Mouse (Mus musculus): ENCODE results near the gene Wnk2.

Wnk2 gene

DNA sequence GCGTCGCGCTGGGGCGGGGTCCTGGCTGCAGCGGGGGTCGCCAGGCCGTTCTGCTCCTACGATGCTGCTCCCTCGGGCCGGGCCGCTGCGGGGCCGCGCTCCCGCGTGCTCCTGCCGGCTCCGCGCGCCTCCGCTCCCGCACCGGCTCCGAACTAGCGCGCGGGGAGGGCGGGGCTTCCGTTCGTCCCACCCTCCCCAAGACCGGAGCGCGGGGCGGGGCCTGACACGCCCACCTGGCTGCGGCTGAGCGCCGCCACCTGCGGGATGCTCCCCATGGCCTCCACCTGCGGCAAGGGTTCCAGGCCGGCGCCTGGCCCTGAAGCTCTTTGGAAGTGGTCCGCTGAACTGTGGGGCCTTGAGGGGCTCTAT is at the start of gene Wnk2:
Wnk2 (minus strand) TSS at position 157 of the 369 bp plus-strand sequence.
- peak; percentile 64 for DNase-seq (ENCODE audit: low read depth, low spot score)

DNA sequence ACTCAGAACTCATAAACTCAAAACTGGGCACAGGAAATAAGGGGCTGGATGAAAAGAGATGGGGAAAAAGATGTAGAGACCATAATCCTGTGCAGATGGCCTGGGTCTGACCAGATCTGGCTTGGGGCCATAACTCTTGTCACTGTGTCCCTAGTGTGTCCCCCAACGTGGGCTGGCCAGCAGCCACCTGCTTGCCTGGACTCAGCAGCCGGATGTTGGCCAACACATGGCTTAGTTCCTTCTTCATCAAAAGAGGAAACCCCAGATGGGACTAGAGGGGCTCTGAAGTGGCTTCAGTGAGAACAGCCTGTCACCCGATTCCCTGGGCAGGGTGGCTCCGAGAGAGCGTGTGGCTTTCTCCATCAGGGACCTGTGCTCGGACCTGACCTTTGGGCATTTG is 49.0 kb upstream of the Wnk2 start:
- DNase-seq (ENCODE audit: low read depth, low spot score): no peak

DNA sequence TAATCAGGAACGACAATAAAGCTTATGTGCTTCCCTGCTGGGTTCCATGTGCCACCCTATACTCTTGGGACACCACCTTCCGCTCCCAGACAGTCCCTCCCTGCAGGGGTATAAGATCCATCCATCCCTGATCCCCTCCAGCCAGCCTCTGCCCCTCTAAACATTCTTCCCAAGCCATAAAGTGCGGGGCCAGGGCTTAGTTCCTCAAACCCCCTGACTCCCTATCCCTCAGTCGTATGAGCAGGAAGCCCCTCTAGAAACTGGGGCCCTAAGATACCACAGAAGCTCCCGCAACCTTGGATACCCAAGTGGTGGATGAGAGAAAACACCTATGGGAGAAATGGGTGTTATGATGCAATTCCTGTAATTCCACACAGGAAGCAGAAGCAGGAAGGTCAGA is 48.4 kb upstream of the Wnk2 start:
- DNase-seq (ENCODE audit: low read depth, low spot score): no peak

DNA sequence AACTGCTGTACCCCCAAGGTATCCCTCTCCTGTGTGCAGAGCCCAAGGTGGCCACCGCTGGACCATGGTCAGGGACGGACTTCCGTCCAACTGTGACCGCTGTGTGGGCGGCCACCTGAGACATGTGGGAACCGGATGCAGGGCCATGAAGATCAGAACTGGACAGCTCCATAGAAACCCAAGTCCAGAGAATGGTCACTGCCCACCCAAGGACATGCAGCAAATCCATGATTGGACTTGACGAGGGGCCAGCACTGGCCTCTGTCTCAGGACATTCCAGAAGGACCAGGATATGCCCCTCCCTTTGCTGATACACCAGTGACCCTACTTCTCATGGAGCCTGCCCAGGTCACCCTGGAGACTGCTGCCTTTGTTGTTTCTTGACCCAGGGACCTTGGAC is 47.8 kb upstream of the Wnk2 start:
- no peak for DNase-seq (ENCODE audit: low read depth, low spot score)

DNA sequence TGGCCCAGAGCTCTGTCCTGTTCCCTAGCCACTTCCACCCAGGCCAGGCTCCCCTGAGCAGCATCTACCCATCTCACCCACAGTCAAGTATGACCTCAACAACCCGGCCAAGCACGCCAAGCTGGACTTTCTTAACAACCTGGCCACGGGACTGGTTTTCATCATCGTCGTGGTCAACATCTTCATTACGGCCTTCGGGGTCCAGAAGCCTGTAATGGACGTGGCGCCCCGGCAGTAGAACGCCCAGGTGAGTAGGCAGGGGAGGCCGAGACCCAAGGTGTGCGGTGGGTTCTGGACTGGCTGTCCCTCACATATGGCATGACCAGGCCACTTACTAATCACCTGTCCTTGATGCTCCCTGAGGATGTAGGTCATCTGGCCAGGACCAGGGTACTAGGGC is 47.0 kb upstream of the Wnk2 start:
- no peak for DNase-seq (ENCODE audit: low read depth, low spot score)

DNA sequence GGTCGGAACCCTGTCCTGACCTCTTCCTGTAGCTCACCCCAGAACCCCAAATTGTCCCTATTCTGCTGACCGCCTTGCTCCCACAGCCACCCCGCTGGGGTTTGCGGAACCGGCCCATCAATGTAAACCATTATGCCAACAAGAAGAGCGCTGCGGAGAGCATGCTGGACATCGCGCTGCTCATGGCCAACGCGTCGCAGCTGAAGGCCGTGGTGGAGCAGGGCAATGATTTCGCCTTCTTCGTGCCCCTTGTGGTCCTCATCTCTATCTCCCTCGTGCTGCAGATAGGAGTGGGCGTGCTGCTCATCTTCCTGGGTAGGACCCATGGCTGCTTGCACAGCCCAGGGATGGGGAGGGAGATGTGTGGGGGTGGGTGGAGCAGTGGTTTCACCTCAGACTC is 45.8 kb upstream of the Wnk2 start:
- no peak for DNase-seq (ENCODE audit: low read depth, low spot score)

DNA sequence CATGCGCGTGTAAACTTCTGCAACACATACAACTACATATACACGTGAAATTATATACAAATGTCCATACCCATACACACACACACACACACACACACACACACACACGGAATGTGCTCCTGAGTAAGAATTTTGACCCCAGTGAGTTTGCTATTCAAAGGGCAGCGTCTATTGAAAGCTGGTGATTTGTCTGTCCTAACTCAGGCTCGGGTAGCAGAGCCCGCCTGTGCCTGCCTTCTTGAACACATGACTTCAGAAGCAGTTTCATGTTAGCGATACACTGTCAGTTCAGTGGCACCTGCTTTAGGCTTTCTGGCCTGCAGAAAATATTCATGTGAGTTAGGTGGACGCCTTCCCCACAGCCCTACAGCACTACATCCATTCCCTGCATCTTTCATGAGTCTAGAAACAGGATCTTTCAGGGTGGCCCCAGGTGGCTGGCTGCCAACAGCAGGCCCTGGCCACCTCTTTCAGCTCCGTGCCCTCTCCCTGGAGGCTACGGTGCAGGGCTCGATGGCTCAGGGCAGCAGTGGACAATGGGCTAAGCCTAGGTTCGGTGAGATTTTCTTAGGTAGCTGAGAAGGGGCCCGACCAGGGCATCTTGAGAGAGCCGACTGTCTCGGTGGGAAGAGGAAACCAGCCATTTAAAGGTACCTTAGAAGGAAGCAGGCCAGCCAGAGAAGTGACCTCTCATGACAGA is 44.5 kb upstream of the Wnk2 start:
- no peak for DNase-seq (ENCODE audit: low read depth, low spot score)

DNA sequence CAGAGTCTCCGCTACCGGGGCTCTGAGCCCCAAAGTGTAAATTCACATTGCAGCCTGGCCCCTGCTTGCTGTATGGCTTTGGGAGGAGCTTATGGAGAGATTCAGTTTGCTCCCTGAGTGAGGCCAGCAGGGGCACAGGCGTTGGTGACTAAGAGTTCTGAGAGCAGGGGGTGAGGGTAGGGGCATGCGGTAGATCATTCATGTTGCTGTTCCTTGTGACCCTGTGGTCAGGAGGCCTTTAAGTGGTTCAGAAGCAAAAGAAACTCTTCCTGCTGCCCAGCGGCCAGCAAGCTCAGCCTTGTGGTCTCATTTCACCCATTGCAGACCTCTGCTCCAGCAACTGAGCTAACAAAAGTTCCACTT is 43.8 kb upstream of the Wnk2 start:
- no peak for DNase-seq (ENCODE audit: low read depth, low spot score)

DNA sequence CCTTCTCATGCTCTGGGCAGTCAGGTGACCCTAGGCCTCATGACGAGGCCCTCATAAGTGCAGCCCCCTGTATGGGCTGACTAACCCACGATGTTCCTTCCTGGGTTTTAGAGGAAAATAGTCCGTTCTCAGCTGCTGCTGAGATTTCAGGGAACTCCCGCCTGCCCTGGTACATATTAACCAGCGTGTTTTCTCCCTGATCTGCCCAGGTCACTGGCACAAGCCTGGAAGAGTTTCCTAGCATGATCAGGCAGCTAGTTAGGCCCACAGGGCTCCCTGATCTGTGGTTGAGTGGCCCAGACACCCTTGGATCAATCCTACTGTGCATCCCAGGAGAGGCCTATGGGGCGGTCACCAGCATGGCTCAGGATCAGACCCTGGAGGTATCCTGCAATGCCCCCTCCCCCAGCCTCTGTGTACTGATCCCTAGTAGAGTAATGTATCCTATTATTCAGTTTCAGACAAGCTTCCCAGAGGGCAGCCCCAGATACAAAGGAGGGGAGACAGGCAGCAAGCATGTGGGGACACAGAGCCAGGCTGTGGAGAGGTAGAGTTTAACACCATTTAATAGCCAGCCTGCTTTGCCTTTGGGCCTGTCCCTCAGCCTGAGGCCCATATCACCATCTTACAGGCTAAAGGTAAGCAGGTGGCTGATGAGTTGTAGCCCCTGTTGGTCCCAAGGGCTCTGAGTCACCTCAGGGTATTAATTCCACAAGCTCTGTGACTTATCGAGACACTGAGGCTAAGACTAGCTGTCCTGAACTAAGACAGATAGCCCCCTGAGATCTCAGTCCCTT is 43.3 kb upstream of the Wnk2 start:
- DNase-seq (ENCODE audit: low read depth, low spot score): no peak

DNA sequence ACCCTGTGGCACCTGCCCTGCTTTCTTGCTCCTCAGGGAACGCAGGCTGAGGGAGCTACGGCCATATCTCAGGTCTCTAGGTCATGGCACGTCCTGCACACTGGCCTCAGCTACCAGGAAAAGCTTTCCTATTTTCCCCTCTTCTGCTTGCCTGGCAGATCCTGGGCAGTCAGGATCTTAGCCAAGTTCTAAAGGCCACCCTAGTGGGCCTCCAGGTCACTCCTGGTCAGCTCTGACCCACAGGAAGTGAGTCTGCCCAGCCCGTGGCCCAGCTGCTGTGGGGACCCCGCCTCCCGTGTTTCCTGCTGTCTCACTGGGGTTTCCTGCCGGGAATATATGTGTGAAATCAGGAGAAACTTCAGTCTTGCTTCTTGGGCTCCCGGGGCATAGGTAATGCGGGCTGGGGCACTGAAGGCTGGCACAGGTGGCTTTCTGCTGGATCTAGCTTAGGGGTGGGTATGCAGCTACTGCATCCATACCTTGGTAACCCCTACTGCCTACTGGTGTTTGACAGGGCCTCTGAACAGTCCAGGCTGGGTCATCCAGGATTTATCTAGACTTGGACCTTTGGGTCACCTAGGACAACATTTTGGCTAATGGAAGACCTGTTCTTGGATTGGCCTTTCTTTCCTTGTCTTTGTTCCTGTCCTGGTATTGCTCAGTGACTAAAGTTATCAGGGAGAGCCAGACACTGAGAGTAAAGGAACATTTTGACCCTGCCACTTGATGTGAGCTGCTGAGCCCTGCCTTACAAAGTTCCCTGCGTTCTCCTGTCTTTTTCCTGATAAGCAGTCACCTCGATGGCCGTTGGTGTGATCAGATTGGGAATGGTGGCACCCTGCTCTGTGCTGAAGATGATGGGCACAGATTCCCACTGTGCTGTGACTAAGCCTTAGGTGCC is 42.4 kb upstream of the Wnk2 start:
- no peak for DNase-seq (ENCODE audit: low read depth, low spot score)

DNA sequence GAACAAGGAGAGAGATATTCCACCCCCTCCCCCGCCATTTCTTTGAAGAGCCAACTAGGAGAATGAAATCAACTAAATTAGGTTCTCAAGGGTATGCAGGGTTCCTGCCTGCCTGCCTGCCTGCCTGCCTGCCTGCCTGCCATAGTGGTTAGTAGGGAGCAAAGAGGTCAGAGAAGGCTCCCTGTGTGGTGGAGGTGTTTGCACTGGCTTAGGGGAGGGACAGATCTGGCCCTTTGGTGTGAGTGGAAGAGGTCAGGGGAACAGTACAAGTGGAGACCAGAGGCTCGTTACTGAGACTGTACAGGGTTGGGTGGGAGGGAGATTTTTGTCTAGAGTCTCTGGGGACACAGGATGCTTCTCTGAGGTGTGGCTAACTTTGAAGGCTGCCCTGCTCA is 41.1 kb upstream of the Wnk2 start:
- no peak for DNase-seq (ENCODE audit: low read depth, low spot score)

DNA sequence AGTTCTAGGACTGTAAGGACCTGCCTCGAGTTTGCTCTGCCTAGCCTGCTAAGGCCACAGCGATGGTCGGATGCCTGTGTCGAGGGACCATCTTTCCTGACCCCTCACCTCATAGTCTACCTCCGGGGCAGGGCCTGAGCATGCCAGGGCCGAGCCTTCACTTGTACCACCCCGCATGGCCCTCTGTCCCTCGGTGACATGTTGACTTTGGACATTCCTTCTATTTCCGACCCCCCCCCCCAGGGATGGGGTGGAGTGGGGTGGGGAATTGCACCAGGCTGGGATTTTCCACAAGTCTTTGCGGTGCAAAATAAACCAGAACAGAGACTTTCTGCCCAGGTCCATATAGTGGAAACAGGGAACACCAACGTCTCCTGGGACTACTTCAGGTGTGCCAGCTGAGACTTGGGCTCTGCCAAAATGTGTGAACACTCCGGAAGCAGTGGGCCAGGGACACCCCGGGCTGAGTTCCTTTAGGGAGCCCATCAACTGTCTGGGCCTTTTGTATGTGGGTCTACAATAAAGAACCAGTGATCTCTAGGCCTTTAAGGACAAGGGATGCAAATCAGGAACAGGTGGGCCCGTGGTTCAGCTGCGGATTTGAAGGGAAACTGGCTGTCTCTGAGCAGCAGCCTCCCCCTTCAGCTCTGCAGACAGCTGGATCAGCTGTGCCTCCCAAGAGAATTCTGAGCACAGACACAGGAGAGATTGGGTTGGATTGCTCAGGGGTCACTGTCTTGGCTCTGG is 40.6 kb upstream of the Wnk2 start:
- no peak for DNase-seq (ENCODE audit: low read depth, low spot score)

DNA sequence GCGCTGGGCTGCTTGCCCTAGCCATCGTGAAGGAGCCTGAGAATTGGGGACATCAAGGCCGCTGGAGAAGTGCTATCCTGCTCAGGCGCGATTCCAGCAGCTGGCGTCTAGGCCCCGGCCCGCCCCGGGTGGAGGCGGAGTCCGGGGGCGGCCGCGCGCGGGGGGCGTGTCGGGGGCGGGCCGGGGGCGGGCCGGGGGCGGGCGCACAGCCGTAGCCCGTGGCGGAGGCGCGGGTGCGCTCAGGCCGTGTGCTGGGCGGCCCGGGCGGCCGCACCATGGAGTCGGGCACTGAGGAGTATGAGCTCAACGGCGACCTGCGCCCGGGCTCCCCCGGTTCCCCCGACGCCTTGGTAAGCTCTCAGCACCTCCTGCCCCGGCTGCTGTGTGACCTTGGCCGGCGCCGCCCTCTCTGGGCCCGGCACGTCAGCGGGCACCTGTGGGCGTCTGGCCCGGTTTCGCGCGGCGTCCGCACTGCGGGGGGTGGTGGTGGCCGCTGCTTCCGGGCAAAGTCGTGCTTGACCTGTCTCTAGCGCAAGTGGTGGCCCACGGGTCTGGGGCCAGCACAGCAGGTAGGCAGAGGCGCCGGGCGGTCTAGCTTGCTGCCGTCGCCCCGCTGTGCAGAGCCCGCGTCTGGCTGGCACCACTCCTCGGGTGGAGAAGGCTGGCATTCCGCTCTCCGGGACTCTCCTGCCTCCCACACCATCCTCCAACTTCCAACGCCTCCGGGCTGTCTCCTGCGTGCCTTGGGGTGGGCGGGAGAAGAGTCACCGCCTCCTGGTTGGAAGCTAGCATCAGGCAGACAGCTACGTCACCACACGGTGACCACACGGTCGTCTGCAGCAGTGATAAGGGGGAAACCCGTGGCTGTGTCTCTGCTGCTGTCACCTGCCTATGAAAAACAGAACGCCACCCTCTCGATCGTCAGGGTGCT is 39.7 kb upstream of the Wnk2 start, which contains the start of gene Ninj1:
Ninj1 (plus strand) TSS at position 198 of the 931 bp plus-strand sequence.
- DNase-seq (ENCODE audit: low read depth, low spot score): peak; percentile 73

DNA sequence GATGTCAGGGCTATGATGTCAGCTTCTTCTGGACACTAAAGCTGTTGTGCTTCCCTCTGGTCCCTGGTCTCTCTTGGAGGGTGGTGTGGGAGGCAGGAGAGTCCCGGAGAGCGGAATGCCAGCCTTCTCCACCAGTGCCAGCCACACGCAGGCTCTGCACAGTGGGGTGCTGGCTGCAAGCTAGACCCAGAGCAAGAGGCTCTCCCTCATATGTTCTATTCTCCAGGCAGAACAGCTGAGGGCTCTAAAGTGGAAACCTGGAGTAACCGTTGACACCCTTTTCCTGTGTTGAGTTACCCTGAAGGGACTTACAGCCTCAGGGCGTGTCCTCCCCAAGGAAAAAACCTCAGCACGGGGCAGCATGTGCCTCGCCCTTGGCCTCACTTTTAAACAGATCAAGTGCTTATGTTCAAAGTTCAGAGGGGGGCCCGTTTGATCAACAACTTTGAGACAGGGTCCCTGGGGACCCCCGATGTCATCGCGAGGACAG is 39.0 kb upstream of the Wnk2 start:
- no peak for DNase-seq (ENCODE audit: low read depth, low spot score)

DNA sequence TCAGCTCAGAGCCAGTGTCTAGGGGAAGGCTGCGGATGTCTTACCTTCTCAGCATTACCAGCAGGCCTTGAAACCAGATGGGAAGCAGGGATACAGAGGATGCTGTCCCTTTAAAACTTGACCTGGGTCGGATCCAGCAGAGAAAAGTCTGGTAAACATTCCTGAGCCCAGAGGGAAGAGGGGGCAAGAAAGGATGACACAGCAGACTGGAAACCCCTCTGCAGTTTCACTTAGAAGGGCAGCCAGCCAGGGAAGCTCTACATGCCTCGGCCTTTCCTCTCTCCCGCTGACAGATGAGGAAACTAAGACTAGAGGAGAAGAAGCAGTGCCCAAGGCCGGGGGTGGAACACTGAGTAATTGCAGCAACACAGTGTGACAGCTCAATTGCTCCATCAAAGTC is 35.8 kb upstream of the Wnk2 start:
- DNase-seq (ENCODE audit: low read depth, low spot score): no peak

DNA sequence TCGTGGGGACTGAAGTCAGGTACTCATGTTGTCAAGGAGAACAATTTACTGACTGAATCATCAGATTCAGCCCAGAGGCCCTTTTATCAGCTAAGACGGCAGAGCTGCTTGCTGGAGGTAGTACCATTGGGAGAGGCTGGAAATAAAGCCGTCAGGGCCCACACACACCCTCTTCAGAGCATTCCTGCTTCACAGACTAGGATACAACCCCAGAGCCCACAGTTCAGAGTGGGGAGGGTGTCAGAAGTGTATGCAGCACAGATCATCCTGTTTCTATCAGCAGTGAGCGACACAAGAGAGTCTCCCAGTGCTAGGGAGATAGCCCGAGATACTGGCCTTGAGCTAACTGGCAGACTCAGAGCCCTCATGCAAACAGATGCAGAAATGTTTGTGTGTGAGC is 35.3 kb upstream of the Wnk2 start:
- no peak for DNase-seq (ENCODE audit: low read depth, low spot score)

DNA sequence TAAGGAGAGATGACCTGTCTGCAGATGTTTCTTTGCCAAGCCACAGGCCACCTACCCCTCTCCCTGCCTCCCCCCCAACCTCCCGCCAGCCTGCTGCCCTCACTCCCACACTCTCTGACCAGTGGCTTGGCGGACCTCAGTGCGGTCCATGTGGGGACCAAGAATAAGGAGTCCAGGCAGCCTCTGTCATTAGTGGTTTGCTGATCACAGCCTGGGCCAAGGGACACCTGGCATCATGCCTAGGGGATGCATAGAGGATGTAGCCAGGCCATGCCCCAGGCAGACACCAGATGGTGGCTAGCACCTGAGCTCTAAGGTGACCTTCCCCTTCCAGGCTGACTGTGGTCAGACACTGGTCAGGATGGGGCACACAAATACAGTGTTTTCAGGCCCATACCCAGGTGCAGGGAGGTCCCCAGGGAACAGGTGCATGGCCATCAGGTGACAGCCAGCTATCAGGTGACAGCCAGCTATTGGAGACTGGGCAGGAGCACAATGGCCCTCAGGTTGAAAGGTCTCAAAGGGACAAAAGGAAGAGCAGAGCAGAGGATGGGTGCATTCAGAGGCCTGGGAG is 33.7 kb upstream of the Wnk2 start:
- DNase-seq (ENCODE audit: low read depth, low spot score): no peak

DNA sequence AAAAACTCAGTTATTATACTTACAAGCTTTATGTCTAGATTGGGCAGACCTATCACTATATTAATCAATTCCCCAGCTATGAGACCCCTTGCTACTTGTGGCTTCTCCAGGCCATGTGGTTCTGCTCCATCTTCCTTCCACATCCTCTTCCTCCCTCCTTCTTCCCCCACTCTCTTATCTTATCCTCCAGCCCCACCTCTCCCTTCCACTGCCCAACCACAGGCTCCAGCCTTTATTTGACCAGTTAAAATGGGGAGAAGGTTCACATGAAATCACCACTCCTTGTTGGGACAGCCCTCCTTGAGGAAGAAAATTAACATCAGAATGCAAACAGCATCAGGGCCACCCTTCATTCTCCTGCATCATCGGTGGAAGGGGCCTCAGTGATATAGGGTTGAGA is 32.9 kb upstream of the Wnk2 start:
- DNase-seq (ENCODE audit: low read depth, low spot score): no peak

DNA sequence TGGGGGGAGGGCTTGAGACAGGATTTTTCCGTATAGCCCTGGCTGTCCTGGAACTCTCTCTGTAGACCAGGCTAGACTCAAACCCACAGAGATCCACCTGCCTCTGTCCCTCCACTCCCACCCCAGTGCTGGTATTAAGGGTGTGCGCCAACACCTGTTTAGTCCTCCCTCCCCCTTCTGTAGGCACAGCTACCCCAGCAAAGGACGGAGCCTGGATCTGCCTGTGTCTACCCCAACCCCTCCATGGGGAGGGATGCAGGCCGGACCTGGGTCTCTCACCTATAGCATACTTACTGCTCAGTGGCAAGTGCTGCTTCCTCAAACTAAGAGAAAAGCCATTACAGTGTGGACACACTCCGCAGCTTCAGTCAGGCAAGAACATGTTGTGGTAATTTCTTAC is 32.5 kb upstream of the Wnk2 start:
- DNase-seq (ENCODE audit: low read depth, low spot score): no peak

Data from mesoderm, embryonic 11.5 days (tissue).